Mouse (Mus musculus): ENCODE results near the gene Mrpl28.
"Not testable (repeated sequence)": the region's sequence is repeated elsewhere in the genome, so short reads cannot be mapped to it uniquely, and the experiment has no call there.

Gene Mrpl28

DNA sequence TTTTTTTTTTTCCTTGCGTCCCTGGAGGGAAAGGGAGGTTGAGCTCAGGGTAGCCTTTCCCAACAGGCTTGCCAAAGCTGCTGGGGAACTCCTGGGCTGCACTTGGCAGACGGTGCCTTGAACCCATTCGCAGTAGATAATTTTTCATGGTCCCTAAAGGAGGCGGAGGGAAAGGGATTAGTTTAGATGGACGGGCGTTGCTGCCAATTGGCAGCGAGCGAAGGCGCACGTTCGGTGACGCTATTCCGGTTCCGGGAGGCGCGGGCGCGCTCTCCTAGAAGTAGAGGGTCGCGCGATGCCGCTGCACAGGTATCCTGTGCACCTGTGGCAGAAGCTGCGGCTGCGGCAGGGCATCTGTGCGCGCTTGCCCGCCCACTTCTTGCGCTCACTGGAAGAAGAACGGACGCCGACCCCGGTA lies at the start of gene Mrpl28:
TSS of gene Mrpl28 (plus strand) at position 234 of the 418 bp plus-strand sequence.
- in situ Hi-C loops (cut with MboI, MseI): no loop called here

DNA sequence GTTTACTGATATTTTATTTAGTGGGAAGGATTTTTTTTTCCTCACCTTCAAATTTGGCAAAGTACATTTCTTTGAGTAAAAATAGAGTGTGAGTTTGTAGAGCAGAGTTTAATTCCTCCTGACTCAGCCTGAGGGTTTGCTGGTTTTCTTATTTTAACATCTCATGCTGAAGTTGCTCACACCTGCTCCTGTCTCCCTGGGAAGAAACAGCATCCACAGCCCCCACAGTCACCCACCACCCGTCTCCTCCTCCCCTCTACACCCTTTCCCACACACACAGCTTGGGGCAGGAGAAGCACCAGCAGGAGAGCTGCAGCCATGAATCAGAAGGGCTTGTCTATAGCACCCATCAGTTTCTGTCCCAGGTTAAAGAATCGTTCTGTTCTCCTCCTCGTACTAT lies 48.1 kb upstream of the Mrpl28 start:
- in situ Hi-C loops (cut with MboI, MseI): no loop called here

DNA sequence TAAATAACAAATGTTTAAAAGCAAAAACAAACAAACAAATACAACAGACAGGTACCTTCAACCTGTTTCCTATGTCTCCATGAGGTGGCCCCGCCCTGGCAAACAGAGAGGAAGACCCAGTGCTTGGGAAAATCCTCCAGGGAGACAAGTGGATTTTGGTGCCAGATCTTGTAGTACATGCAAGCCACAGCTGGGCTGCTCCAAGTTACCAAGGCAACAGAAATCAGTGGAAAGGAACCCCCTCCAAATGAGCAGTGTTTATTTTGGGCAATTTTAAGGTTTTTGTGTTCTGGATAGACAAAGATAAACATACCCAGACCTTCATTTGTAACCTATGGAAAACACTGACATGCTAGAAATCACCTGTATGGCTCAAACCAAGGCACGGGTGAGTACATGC lies 44.4 kb upstream of the Mrpl28 start:
- in situ Hi-C loops (cut with MboI, MseI): no loop called here

DNA sequence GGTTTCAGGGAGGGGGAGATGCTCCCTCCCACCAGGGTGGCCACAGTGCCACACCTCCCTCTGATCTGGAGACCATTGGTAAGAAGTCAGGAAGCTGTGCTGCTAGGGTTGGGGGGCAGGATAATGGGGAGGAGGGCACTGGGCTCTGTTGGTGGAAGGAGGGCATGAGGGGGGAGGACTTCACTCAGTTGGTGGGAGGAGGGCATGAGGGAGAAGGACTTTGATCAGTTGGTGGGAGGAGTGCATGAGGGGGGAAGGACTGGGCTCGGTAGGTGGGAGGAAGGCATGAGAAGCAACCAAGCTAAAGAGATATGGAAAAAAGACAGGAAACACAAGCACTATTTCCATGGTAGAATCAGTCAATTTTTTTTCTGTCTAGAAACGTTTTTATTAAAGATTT lies 42.4 kb upstream of the Mrpl28 start:
- in situ Hi-C loops (cut with MboI, MseI): no loop called here

DNA sequence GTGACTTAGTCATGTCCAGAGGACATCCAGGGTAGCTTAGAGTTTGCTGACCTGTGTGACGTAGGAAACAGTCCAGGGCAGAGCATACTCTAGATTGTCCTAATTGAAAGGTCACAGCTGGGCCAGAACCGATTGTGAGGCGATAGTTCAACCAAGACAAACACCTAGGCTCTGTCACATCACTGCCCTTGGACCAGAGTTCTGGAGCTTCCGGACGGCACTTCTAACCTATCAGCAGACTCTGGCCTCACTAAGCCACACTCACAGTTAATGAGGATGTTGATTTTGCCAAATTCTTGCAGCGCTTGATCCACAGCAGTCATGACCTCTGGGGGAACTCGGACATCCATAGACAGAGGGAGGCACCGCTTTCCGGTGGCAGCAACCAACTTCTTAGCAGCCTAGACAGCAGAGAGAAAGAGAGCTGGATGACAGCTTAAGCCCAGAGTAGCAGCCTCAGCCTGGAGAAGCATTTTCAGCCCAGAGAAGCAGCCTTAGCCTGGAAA lies 36.2 kb upstream of the Mrpl28 start:
- in situ Hi-C loops (cut with MboI, MseI): no loop called here

DNA sequence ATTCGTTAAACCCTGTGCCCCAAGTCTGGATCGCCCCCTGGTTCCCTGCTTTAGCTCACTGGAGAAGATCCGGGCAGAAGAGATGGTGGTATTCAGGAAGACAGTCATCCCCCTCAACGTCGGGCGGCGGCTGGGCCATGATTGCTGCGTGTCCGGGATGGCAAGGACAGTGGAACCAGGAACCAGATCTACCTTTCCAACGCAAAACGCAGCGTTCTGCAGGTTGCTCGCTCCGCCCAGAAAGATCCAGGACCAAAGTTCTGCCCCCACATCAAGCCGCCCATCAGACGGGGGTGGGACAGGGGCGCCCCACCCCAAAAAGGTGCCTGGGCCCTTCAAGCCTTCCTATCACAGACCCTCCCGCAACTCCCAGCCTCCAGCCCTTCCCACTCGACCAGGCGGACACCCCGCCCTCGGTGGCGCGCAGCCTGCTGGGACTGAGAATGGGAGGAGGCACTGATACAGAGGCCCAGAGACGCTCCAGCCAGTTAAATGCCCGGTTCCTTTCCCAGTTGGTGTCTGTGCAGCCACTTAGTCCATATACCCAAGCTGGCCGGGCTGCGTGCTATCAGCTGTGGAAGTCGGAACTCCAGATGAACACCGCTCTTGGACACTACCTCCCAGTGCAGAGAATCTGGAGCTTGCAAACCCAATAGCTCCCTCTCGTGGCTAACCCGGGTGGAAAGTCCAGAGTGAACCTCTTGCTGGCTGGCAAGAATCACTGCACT lies 33.2 kb upstream of the Mrpl28 start, which contains the start of gene Decr2:
TSS of gene Decr2 (minus strand) at position 433 of the 728 bp plus-strand sequence.
- in situ Hi-C loops (cut with MboI, MseI): no loop called here

DNA sequence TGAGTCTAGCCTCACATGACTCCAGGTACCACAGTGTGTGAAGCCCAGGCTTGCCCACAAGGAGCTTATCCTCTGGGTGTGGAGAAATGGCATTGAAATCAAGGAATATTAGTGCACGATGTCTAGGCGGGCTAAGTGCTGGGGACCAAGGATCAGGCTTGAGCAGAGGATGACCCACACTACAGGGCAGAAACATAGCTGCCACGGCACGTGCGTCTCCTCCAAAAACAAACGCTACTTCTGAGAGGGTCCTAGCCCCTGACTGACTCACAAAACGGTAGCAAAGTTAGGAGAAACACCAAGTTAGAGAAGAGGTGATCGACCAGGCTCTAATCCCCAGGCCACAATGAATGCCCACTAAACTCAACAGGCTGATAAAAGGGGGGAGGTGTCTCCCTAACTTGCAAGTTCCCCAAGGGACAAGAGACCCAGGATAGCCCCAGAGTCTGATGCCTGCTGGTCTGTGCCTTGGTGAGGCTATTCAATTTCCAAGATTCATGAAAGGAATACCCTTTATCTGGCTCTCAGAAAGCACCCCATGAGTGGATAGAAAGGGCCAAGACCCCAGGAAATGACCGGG lies 28.7 kb upstream of the Mrpl28 start:
- in situ Hi-C loops (cut with MboI, MseI): no loop called here

DNA sequence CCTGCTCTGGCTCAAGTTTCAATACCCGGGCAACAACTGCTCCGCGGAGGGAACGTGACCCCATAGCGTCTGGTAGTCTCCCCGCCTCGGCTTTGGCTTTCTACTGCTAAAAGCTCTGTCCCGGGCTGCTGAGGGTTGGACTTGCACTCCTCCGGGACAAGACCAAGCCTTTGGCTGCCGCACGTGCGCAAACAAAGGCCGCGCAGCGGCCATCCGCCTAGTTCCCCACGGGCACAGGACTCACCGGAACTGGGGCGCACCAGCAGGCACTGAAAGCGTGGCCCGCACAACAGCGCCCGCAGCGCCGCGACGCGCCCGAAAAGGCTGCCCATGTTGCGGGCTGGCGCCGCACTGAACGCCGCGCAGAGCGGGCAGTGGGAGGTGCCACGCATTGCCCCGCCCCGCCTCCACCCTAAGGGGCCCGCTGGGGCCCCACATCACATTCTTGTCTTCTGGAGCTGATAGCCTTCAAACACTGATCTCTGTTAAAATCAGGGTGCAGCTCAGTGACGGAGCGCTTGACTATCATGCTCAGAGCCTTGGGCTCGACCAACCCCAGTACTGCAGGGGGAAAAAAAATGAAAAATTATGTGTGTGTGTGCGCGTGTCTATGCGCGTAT lies 28.1 kb upstream of the Mrpl28 start, which contains the start of gene Nme4:
TSS of gene Nme4 (minus strand) at position 482 of the 620 bp plus-strand sequence.
- in situ Hi-C loops (cut with MboI, MseI): no loop called here

DNA sequence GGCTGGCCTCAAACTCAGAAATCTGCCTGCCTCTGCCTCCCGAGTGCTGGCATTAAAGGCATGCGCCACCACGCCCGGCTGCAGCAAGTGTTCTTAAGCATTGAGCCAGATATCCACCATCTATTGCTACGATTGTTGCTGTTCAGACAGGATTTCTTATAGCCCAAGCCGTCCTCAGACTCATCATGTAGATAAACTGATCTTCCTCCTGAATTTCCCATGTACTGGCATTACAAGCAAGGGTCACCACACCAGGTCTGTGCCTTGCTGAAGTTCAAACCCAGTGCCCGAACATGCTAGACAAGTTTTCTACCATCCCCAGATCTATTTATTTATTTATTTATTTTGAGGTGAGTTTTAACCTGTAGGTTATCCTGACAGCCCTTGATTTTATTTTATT lies 24.8 kb upstream of the Mrpl28 start:
- in situ Hi-C loops (cut with MboI, MseI): no loop called here

DNA sequence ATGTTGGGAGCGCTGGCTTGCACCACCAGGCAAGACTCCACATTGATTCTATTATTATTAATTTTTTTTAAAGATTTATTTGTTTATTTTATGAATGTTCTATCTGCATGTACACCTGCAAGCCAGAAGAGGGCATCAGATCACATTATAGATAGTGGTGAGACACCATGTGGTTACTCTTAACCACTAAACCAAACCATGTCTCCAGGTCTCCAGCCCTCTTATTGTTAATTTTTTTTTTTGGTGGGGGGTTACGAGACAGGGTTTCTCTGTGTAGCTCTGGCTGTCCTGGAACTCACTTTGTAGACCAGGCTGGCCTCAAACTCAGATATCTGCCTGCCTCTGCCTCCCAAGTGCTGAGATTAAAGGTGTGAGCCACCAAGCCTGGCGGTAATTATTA lies 24.0 kb upstream of the Mrpl28 start:
- in situ Hi-C loops (cut with MboI, MseI): not testable (repeated sequence)

DNA sequence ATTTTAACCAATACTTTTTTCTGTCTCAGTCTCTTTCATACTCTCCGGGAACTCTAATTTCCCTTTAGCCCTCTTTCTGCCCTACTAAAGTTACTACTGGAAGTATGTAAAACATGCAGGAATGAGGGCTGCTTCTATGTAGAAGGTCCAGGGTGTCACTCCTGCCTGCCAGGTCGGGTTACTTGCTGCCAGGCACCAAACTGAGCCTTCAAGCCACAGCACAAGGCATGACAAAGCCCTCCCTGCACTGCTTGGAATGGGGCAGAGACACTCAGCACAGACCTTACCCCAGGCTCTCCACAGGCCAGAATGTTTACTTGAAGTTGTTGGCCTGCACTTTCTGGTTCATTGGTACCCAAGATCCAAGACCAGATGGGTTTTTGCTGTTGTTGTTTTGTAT lies 23.1 kb upstream of the Mrpl28 start:
- in situ Hi-C loops (cut with MboI, MseI): no loop called here

DNA sequence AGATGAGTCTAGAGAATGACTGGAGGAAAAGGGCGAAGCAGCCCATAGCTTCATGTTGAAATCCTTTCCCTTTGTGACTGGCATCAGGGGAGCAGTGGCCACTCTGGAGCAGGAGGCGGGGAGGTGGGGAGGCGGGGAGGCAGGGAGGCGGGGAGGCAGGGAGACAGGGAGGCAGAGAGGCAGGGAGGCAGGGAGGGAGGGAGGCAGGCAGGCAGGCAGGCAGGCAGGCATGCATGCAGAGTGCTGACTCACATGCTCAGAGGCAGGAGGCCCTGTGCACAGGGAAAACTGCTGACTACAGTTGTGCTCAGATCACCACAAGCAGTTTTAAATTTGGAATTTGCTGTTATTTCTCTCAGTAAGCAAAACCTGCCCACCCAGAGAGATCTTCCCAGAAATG lies 21.8 kb upstream of the Mrpl28 start:
- in situ Hi-C loops (cut with MboI, MseI): no loop called here

DNA sequence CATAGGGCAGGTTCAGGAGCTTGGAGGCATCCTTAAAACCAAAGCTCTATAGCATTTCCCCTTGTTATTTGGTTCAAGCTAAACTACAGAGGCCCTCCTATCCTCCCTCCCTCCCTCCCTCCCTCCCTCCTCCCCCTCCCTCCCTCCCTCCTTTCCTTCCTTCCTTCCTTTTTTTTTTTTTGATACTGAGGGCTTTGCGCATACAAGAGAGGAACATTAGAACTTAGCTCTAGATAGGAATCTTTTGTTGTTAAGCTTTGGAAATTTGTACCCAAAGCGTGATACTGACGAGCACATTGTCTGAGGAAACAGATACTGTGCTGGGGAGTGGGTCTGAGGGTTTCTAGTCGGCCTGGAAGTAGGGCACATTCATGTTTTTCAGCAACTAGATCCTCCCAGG lies 17.7 kb upstream of the Mrpl28 start:
- in situ Hi-C loops (cut with MboI, MseI): no loop called here

DNA sequence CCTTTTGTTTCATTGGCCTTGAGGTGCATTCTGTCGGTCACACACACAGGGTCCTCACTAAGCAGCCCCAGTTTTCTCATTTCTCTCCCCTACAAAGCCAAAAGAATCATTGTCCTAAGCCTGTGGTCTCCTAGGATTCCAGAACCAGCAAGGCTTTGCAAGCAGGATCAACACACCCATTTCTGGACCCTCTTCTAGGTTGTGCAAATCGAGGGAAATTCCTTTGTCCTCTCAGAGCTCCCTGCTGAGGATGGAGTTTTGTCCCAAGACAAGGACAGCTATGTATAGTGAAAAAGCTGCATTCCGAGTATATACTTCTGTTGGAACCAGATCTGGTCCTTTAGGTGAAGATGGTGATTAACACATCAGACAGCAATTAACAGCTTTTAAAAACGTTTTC lies 13.1 kb upstream of the Mrpl28 start:
- in situ Hi-C loops (cut with MboI, MseI): no loop called here

DNA sequence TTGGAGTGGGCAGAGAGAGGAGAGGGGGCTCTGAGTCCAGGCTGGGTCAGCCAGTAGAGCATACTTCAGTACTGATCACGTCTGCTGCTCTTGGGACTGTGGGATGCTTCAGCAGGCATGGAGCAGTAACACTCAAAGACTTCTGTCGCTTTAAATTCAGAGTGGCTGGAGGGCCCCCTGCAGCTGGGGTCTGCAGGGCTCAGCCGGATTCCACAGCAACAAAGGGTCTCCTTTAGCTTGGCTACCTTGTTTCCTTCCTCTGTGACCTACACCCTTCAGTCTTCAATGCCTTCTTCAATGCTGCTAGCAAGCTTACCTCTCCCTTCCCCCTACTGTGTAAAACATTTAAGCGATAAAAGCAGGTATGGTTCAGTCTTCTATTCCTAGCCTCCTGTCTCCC lies 12.3 kb upstream of the Mrpl28 start:
- in situ Hi-C loops (cut with MboI, MseI): no loop called here

DNA sequence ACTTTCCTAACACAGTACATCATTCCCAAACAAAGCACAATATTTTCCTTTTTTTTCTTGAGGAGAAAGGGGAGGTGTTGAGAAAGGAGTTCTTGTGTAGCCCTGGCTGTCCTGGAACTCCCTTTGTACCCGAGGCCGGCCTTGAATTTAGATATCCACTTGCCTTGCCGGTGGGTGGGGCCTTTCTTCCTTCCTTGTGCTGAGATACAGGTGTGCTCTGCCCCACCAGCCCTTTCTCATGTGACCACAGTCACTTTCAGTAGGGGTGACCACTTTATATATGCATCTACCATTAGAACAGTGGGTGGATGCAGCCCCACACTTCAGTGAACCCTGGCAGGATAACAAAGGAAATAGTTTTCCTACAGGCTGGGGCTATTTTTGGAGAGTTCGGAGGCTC lies 11.6 kb upstream of the Mrpl28 start:
- in situ Hi-C loops (cut with MboI, MseI): no loop called here

DNA sequence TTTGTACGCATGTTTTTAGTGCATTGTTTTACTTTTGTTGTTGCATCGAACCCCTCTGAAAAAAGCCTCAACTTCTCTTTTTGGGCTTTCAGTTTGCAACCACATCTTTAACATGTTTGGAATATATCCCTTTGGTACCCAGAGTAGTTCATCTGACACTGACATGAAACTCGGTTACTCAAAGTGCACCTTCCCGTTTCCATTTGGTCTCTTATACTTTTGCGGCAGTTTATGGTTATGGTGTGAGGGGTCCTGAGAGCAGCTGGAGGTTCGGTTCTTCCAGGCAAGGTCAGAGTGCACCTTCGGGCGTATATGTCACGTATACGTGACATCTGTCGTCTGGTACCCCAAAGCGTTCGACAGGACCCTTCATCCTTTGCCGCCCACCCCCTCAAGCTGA lies 10.5 kb upstream of the Mrpl28 start:
- in situ Hi-C loops (cut with MboI, MseI): no loop called here

DNA sequence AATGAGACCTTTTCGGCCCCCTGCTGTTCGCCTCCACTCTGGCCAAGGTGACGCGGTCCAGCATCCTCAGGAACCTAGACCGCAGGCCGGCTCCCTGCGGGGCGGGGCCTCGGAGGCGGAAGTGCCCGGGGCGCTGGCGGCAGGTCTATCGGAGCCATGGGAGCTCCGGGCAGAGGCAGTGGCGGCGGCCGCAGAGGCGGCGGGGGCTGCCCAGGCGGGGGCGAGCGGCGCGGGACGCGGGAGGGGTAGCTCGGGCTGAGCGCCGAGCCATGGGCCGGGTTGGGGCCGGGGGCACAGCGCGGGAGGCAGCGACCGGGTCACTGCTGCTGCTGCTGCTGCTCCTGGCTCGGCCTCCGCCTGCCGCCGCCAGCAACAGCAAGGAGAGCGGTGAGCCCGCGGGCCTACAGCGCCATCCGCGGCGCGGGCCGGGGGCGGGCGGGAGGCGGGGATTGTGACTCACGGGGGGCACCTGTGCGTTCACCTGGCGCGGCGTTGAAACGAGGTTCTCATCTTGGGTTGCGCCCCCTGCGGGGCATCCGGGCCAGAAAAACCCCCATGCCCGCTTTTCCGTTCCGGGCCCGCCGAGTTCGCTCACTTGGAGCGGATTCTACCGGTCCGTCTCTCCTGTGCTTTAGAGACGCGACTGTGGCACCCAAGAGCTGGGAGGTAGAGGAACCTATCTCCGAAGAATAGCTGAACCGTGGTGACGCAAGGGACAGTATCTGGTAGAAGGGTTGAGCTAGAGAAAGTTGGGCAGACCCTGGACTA lies 9.9 kb upstream of the Mrpl28 start, which contains the start of gene Tmem8:
TSS of gene Tmem8 (plus strand) at position 119 of the 768 bp plus-strand sequence.
- in situ Hi-C loops (cut with MboI, MseI): no loop called here

DNA sequence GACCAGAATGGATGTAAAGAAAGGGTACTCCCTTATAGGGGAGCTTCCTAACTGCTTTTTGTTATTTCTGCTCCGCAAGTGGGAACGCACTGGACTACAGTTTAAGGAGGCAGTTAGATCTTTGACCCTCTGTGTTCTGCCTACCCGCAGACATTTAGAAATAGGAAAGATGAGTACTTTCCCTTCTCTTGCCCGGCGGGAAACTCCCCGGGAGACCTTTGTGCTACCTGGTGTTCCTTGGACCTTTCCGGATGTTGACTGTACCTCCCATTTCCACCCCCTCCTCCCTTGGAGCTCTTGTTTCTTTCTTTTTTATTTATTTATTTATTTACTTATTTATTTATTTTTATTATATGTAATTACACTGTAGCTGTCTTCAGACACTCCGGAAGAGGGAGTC lies 9.2 kb upstream of the Mrpl28 start:
- in situ Hi-C loops (cut with MboI, MseI): no loop called here

DNA sequence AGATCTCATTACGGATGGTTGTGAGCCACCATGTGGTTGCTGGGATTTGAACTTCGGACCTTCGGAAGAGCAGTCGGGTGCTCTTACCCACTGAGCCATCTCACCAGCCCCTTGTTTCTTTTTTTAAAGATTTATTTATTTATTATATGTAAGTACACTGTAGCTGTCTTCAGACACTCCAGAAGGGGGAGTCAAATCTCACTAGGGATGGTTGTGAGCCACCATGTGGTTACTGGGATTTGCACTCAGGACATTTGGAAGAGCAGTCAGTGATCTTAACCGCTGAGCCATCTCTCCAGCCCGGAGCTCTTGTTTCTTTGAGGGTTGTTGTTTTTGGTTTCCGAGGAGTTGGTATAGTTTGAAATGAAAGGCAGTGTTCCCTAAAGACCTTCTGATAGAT lies 8.8 kb upstream of the Mrpl28 start:
- in situ Hi-C loops (cut with MboI, MseI): not testable (repeated sequence)

DNA sequence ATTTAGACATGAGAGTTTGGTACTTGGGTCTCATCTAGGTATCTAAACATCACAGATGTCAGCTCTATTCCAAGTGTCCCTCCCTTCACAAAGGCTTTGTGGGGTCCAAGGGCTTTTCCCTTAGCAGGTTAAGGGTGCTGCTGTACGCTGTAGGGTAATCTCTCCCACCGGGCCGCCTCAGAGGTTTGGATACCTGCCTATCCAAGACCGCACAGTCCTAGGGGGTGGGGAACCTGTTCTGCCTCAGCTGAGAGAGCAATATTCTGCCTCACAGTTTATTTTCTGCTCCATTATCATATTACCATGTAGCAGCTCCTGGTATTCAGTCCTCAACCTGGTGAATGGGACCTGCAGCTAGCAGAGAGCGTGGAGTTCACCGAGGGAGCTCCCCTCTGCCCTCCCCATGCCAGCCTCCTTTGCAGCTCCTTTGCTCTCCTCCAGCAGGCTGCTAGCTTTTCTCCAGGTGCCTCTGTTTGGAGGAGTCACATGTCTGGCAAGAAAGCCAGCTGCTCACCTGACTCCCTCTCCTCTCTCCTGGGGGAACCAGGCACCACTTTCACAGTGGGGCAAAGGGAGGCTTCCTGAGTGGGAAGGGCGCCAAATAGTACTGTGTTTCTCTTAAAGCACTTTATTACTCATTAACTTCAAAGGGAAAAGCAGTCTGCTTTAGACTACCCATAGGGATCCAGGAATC lies 7.9 kb upstream of the Mrpl28 start:
- in situ Hi-C loops (cut with MboI, MseI): no loop called here

Measured in T-helper 1 cell (primary cell).